ENCODE assay signal across 30 mouse cellular contexts in the genomic region with DNA sequence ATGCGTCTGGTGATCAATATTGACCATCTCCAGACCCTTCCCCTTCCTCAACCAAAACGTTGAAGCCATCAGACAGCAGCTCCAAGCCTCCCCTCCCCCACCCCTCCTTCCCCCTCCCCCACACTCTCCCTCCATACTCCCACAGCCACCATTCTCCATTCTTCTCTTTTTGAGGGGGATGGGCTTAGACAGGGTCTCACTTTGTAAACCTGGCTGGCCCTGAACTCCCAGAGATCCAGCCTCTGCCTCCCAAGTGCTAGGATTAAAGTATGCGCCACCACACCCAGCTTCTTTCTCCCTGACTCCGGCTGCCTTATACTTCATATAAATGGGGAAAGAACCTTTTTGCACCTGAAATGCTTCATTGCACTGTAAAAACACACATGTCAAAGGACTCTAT.
"Had no signal": no experiment of that assay in that cellular context is flagged by ENCODE, and none has a peak within 500 bp of the region (broad histone marks: within the 10 kb centered on the region; RNA-seq: fewer than 3 reads in every experiment).

No protein-coding gene starts in this region.

- H3K9ac ChIP-seq: limb, embryonic 12.5 days; limb, embryonic 13.5 days; limb, embryonic 15.5 days; liver, embryonic 12.5 days; liver, embryonic 13.5 days; liver, embryonic 14.5 days; liver, embryonic 15.5 days; liver, postnatal 0 days; lung, embryonic 14.5 days; lung, embryonic 15.5 days; midbrain, embryonic 12.5 days; midbrain, embryonic 13.5 days; midbrain, embryonic 15.5 days; neural tube, embryonic 12.5 days had no signal

- ATAC-seq: liver, embryonic 12.5 days; liver, postnatal 0 days; lung, postnatal 0 days; midbrain, embryonic 13.5 days; midbrain, embryonic 15.5 days; midbrain, embryonic 16.5 days had no signal

- DNase-seq: left cerebral cortex, postnatal 4 days; liver; liver, embryonic 13.5 days; liver, postnatal 0 days; lung, adult 18-20 months; lung, adult 2 months; lung, embryonic 14.5 days; lung, postnatal 10 days; lung, postnatal 14 days; lung, postnatal 36 days; lung, postnatal 4 days; midbrain, embryonic 14.5 days had no signal

- H3K36me3 ChIP-seq: limb, embryonic 10.5 days; limb, embryonic 12.5 days; limb, embryonic 13.5 days; limb, embryonic 15.5 days; liver, embryonic 12.5 days; liver, embryonic 13.5 days; liver, embryonic 15.5 days; lung, embryonic 15.5 days; midbrain, embryonic 12.5 days; midbrain, embryonic 13.5 days; midbrain, embryonic 15.5 days; neural tube, embryonic 12.5 days had no signal

- H3K4me1 ChIP-seq: limb, embryonic 12.5 days; limb, embryonic 13.5 days; lung, embryonic 15.5 days; megakaryocyte, embryonic 14.5 days had no signal

- H3K9me3 ChIP-seq: limb, embryonic 10.5 days; limb, embryonic 12.5 days; limb, embryonic 13.5 days; limb, embryonic 15.5 days; liver, embryonic 12.5 days; liver, embryonic 13.5 days; liver, embryonic 15.5 days; lung, embryonic 15.5 days; megakaryocyte, embryonic 14.5 days; midbrain, embryonic 12.5 days; midbrain, embryonic 13.5 days; midbrain, embryonic 15.5 days; neural tube, embryonic 12.5 days had no signal

- H3K27me3 ChIP-seq: limb, embryonic 15.5 days; lung, embryonic 15.5 days; midbrain, embryonic 15.5 days; neural tube, embryonic 12.5 days had no signal

- H3K27ac ChIP-seq: limb, embryonic 10.5 days; limb, embryonic 12.5 days; limb, embryonic 13.5 days; limb, embryonic 15.5 days; liver, embryonic 12.5 days; liver, embryonic 14.5 days; liver, embryonic 15.5 days; lung, embryonic 15.5 days; macrophage; midbrain, embryonic 12.5 days; midbrain, embryonic 13.5 days; midbrain, embryonic 15.5 days; neural tube, embryonic 12.5 days had no signal

- H3K4me3 ChIP-seq: limb, embryonic 10.5 days; limb, embryonic 12.5 days; limb, embryonic 13.5 days; limb, embryonic 15.5 days; liver, embryonic 12.5 days; liver, embryonic 13.5 days; liver, embryonic 15.5 days; lung, embryonic 15.5 days; megakaryocyte, embryonic 14.5 days; midbrain, embryonic 12.5 days; midbrain, embryonic 13.5 days; midbrain, embryonic 15.5 days; myocyte; neural tube, embryonic 12.5 days had no signal

- H3K4me2 ChIP-seq: limb, embryonic 12.5 days; limb, embryonic 13.5 days; limb, embryonic 15.5 days; liver, embryonic 11.5 days; liver, embryonic 12.5 days; liver, embryonic 13.5 days; liver, embryonic 15.5 days; lung, embryonic 14.5 days; lung, embryonic 15.5 days; midbrain, embryonic 12.5 days; midbrain, embryonic 13.5 days; midbrain, embryonic 15.5 days; neural tube, embryonic 12.5 days had no signal
